Mouse (Mus musculus): ENCODE results near the gene Rab3c. TPM values are rescaled to one million over a fixed set of nuclear protein-coding genes. Genes with fewer than 3 reads are reported as not detected.
A peak's percentile ranks its signal among the peaks of the same experiment; 100 is the strongest.

Gene Rab3c
- polyA plus RNA-seq, 1 experiment = 0.26 TPM

GRCm38 (mm10) chr13:110275471-110275870, 5.3 kb downstream of the Rab3c start:
- TF ChIP-seq POLR2A (IDR thresholded peaks at IDR 0.05; ENCODE audit: borderline replicate concordance, extremely low read depth, low read depth, low read length) = no peak
- TF ChIP-seq CTCF (IDR thresholded peaks at IDR 0.05; ENCODE audit: insufficient read depth, low read length) = no peak
- Histone ChIP-seq H3K4me1 (ENCODE audit: control insufficient read depth, insufficient read depth, low read length) (no peaks in the 10 kb centered on the region; the same call in 1 of the 2 replicates), H3K4me3 (replicated peaks; ENCODE audit: extremely low read depth, low read depth, low read length) (no peak overlapping the region)
- no peak for DNase-seq
- WGBS = 82% methylated on average over 3 of the region's 3 CpGs

- 48% methylated on average over 1 of the region's 1 CpGs for WGBS
Observed at GRCm38 (mm10) chr13:110260649-110261048, 20.1 kb downstream of the Rab3c start.

GRCm38 (mm10) chr13:110251453-110251852, 29.3 kb downstream of the Rab3c start:
- 70% methylated on average over 5 of the region's 5 CpGs for WGBS

More at GRCm38 (mm10) chr13:110260649-110261048, 20.1 kb downstream of the Rab3c start:
- no peaks in the 10 kb centered on the region for H3K4me1 ChIP-seq (ENCODE audit: control insufficient read depth, insufficient read depth, low read length)
- no peak for TF ChIP-seq CTCF (IDR thresholded peaks at IDR 0.05; ENCODE audit: insufficient read depth, low read length)
- TF ChIP-seq POLR2A (IDR thresholded peaks at IDR 0.05; ENCODE audit: borderline replicate concordance, extremely low read depth, low read depth, low read length) = no peak
- no peak for DNase-seq
- no peak overlapping the region for H3K4me3 ChIP-seq (replicated peaks; ENCODE audit: extremely low read depth, low read depth, low read length)

GRCm38 (mm10) chr13:110248481-110248880, 32.3 kb downstream of the Rab3c start:
- no peak for DNase-seq
- H3K4me3 ChIP-seq (replicated peaks; ENCODE audit: extremely low read depth, low read depth, low read length) = no peak overlapping the region
- no peak for TF ChIP-seq CTCF (IDR thresholded peaks at IDR 0.05; ENCODE audit: insufficient read depth, low read length)
- no peak for TF ChIP-seq POLR2A (IDR thresholded peaks at IDR 0.05; ENCODE audit: borderline replicate concordance, extremely low read depth, low read depth, low read length)
- 79% methylated on average over 2 of the region's 2 CpGs for WGBS
- H3K4me1 ChIP-seq (ENCODE audit: control insufficient read depth, insufficient read depth, low read length) = no peaks in the 10 kb centered on the region

More at GRCm38 (mm10) chr13:110251453-110251852, 29.3 kb downstream of the Rab3c start:
- no peak overlapping the region for H3K4me3 ChIP-seq (replicated peaks; ENCODE audit: extremely low read depth, low read depth, low read length)
- TF ChIP-seq POLR2A (IDR thresholded peaks at IDR 0.05; ENCODE audit: borderline replicate concordance, extremely low read depth, low read depth, low read length) (no peak), CTCF (IDR thresholded peaks at IDR 0.05; ENCODE audit: insufficient read depth, low read length) (no peak)
- H3K4me1 ChIP-seq (ENCODE audit: control insufficient read depth, insufficient read depth, low read length) = no peaks in the 10 kb centered on the region
- no peak for DNase-seq

GRCm38 (mm10) chr13:110238970-110239369, 41.8 kb downstream of the Rab3c start:
- DNase-seq = no peak
- Histone ChIP-seq H3K4me1 (ENCODE audit: control insufficient read depth, insufficient read depth, low read length) (0 out of 2 replicates have a peak, but pooled peaks cover 2% of the 10 kb centered on the region), H3K4me3 (replicated peaks; ENCODE audit: extremely low read depth, low read depth, low read length) (no peak overlapping the region)
- 60% methylated on average over 3 of the region's 3 CpGs for WGBS
- TF ChIP-seq POLR2A (IDR thresholded peaks at IDR 0.05; ENCODE audit: borderline replicate concordance, extremely low read depth, low read depth, low read length) = no peak
- TF ChIP-seq CTCF (IDR thresholded peaks at IDR 0.05; ENCODE audit: insufficient read depth, low read length) = no peak

GRCm38 (mm10) chr13:110237209-110237935, 43.4 kb downstream of the Rab3c start:
- TF ChIP-seq CTCF (IDR thresholded peaks at IDR 0.05; ENCODE audit: insufficient read depth, low read length) = no peak
- TF ChIP-seq POLR2A (IDR thresholded peaks at IDR 0.05; ENCODE audit: borderline replicate concordance, extremely low read depth, low read depth, low read length) = no peak
- DNase-seq = peak; percentile 12
- H3K4me3 ChIP-seq (replicated peaks; ENCODE audit: extremely low read depth, low read depth, low read length) = no peak overlapping the region
- 0 out of 2 replicates have a peak, but pooled peaks cover 2% of the 10 kb centered on the region for H3K4me1 ChIP-seq (ENCODE audit: control insufficient read depth, insufficient read depth, low read length)
- 13% methylated on average over 10 of the region's 10 CpGs for WGBS

GRCm38 (mm10) chr13:110233364-110233763, 47.4 kb downstream of the Rab3c start:
- WGBS = 93% methylated on average over 5 of the region's 5 CpGs
- Histone ChIP-seq H3K4me3 (replicated peaks; ENCODE audit: extremely low read depth, low read depth, low read length) (no peak overlapping the region), H3K4me1 (ENCODE audit: control insufficient read depth, insufficient read depth, low read length) (0 out of 2 replicates have a peak, but pooled peaks cover 2% of the 10 kb centered on the region)
- no peak for TF ChIP-seq POLR2A (IDR thresholded peaks at IDR 0.05; ENCODE audit: borderline replicate concordance, extremely low read depth, low read depth, low read length)
- TF ChIP-seq CTCF (IDR thresholded peaks at IDR 0.05; ENCODE audit: insufficient read depth, low read length) = no peak
- DNase-seq = no peak

GRCm38 (mm10) chr13:110231086-110231688, 49.6 kb downstream of the Rab3c start:
- WGBS = 67% methylated on average over 5 of the region's 5 CpGs
- TF ChIP-seq CTCF (IDR thresholded peaks at IDR 0.05; ENCODE audit: insufficient read depth, low read length) (no peak), POLR2A (IDR thresholded peaks at IDR 0.05; ENCODE audit: borderline replicate concordance, extremely low read depth, low read depth, low read length) (no peak)
- Histone ChIP-seq H3K4me3 (replicated peaks; ENCODE audit: extremely low read depth, low read depth, low read length) (no peak overlapping the region), H3K4me1 (ENCODE audit: control insufficient read depth, insufficient read depth, low read length) (no peaks in the 10 kb centered on the region)
- no peak for DNase-seq

GRCm38 (mm10) chr13:110230046-110230445, 50.8 kb downstream of the Rab3c start:
- 56% methylated on average over 4 of the region's 4 CpGs for WGBS
- no peak for DNase-seq
- no peak for TF ChIP-seq POLR2A (IDR thresholded peaks at IDR 0.05; ENCODE audit: borderline replicate concordance, extremely low read depth, low read depth, low read length)
- TF ChIP-seq CTCF (IDR thresholded peaks at IDR 0.05; ENCODE audit: insufficient read depth, low read length) = no peak
- no peak overlapping the region for H3K4me3 ChIP-seq (replicated peaks; ENCODE audit: extremely low read depth, low read depth, low read length)
- H3K4me1 ChIP-seq (ENCODE audit: control insufficient read depth, insufficient read depth, low read length) = no peaks in the 10 kb centered on the region
